Mouse (Mus musculus): ENCODE results near the gene Taf3.

The Taf3 gene

DNA sequence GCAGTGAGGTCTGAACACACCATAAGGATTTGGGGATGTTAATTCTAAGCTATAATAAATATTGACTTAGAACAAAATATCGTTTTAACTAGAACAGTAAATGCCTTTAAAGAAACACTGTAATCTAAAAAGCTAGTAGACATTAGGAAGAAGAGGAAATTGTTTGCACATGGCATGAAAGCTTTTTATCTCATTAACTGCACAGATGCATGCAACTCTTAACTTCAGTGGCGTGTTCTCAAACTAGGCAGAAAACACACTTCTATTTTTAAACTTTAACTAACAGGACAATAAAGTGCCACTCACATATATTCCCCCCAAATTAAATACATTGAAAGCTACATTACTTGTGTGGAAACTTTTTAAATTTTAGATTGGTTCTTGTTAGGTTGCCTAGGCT, 91.8 kb downstream of the Taf3 start:
- no peak for DNase-seq (ENCODE audit: low read depth, low spot score)

DNA sequence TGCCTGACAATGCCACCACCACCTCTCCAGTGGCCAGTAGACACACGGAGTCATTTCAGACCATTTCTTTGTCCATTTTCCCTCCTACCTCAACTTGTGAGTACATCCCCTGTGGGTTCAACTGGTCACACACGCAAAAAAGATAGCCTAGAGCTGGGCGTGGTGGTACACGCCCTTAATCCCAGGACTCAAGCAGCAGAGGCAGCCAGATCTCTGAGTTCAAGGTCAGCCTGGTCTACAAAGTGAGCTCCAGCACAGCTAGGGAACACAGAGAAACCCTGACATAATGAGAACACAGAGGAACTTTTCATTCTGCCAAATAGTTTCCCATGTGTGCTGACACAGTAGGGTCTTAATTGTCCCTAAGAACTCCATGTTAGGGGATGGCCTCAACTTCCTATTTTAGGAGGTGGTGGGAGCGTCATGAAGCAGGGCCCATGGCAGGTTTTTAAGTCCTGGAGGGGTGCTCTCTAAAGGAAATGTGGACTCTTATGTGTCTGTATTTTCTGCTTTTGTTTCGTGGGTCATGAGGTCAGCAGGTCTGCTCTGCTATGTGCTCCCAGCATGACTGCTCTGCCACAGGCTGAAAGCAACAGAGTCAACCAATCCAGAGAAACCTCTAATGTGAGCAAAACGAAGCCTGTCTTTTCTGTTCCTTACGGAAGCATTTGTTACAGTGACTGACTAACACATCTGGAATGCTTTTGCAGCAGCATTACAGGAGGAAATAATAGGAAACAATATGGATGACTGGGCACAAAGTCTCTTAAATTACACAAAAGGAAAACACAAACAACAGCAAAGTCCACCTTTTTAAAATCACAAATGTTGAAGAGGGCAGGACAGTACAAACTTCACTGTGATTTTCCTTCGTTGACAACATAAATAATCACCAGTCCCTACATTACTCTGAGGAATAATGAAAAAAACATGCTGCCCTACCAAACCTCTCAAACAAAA, 92.5 kb downstream of the Taf3 start:
- DNase-seq (ENCODE audit: low read depth, low spot score) = no peak

- DNase-seq (ENCODE audit: low read depth, low spot score) = no peak
Measured at GRCm38 (mm10) chr2:9946739-9947138, 101.7 kb downstream of the Taf3 start.

DNA sequence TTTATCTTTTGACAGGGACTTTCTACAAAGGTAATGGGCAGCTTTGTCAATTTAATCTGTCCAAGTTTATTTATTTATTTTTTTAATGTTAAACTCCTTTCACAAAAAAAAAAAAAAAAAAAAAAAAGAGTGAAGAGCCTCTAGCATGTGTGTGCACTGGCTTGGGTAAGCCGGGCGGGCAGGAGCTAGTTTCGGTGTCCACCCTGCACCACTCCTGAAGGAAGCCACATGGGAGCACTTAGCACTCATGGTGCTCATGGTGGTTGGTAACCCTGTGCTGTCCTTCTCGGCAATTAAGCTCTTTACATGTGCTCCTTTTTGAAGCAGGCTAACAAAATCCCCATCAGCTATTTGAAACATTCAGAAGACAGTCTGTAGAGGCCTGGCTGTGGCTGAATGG, 102.8 kb downstream of the Taf3 start:
- DNase-seq (ENCODE audit: low read depth, low spot score) = no peak

GRCm38 (mm10) chr2:9943011-9943410, 105.4 kb downstream of the Taf3 start:
- no peak for DNase-seq (ENCODE audit: low read depth, low spot score)

GRCm38 (mm10) chr2:9939250-9939649, 109.1 kb downstream of the Taf3 start:
- no peak for DNase-seq (ENCODE audit: low read depth, low spot score)

- no peak for DNase-seq (ENCODE audit: low read depth, low spot score)
Measured at GRCm38 (mm10) chr2:9935965-9936364, 112.4 kb downstream of the Taf3 start.

DNA sequence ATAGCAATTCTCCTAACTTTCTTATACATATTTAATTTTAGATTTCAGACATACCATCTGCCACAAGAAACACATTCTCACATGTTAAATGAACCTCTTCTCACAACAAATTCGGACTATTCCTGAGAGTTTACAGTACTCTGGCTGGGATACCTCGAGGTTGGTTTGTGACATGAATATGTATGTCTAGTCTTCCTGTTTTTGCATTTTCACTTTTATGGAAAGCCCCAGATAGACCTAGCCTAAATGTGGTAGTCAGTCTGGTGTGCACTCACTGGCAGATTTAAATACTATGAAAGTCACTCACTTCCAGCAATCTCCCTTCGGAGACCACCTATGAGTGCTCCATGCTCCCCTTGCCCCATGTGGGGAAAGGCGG, 121.5 kb downstream of the Taf3 start:
- no peak for DNase-seq (ENCODE audit: low read depth, low spot score)

GRCm38 (mm10) chr2:9926194-9926904, 122.0 kb downstream of the Taf3 start:
- no peak for DNase-seq (ENCODE audit: low read depth, low spot score)

- DNase-seq (ENCODE audit: low read depth, low spot score) = no peak
Measured at GRCm38 (mm10) chr2:9918691-9919471, 129.5 kb downstream of the Taf3 start.

- DNase-seq (ENCODE audit: low read depth, low spot score) = no peak
Measured at GRCm38 (mm10) chr2:9917602-9918001, 130.8 kb downstream of the Taf3 start.

DNA sequence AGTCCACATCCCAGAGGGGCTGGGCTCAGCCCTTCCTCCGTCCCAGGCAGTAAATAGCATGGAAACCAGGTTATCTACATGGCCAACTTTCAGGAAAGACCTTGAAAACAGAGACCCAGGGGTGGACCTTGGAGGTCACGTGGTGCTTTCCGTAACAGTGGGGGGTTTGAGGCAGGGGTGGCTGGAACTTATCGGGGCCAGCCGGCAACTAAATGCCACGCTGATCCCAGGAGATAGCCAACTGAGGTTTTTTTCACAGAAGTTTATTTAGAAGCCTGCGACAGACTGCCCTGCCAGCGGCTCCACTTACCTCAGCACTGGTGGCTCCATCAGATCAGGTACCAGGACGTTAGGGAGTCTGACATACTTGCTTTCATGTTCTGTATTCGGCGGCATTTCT, 142.4 kb downstream of the Taf3 start:
- DNase-seq (ENCODE audit: low read depth, low spot score) = no peak

DNA sequence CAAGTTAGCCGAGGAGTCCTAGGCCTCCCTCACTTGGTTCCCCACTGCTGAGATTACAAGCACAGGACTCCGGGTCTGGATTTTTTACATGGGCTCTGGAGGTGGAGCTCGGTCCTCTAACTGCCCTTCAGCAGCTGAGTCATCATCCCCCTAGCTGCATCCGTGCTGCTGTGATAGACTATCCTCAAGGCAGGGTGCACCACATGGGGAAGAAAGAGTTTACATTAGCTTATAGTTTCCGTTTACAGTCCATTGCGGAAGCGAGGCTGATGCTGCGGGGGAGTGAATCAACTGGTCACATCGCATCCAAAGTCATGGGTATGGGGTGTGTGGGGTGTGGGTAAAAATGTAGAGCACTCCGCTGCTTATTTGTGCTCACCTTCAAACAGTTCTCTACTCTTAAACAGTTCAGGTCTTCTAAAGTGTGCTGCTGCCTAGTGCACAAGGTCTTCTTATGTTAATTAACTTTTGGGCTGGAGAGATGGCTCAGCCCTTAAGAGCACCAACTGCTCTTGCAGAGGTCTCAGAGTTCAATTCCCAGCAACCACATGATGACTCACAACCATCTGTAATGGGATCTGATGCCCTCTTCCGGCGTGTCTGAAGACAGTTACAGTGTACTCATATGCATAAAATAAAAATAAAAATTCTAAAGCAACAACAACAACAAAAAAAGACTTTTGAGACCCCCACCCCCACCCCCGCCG, 144.4 kb downstream of the Taf3 start:
- no peak for DNase-seq (ENCODE audit: low read depth, low spot score)

- no peak for DNase-seq (ENCODE audit: low read depth, low spot score)
Measured at GRCm38 (mm10) chr2:9897846-9898245, 150.6 kb downstream of the Taf3 start.

- DNase-seq (ENCODE audit: low read depth, low spot score) = no peak
Measured at GRCm38 (mm10) chr2:9896097-9896770, 152.2 kb downstream of the Taf3 start.

DNA sequence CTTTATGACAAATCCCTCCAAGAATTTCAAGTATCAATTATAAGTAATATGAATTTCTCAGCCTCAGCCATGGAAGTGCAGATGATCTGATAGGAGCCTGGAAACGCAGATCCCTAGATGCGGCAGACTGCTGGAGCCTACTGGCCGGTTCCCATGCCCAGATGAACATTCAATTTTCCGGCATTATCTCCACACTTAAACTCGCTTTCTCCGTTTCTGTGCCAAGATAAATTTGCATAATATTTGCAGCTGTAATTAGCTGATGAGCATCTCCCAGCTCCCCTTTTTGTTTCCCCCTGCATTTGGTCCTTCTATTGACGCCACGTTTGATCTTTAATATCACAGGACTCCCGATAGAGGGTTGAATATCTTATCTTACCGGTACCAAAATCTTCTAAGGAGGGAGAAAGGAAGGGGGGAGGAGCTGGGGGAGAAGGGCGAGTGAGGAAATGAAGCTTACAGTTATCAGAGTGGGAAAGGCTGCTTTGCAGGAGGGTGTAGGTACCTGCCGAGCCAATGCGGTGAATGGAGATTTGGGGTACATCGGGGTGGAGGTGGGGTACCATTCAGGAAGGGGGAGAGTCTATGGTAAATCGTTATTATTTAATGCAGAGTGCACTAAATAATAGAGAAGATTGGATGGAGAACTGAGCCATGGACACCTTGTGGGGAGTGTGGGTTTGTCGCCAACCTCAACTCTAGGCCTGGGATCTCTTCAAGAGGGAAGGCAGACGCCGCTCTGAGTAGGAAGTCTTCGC, 153.4 kb downstream of the Taf3 start:
- DNase-seq (ENCODE audit: low read depth, low spot score) = no peak

- no peak for DNase-seq (ENCODE audit: low read depth, low spot score)
Measured at GRCm38 (mm10) chr2:9893272-9893953, 155.0 kb downstream of the Taf3 start.

DNA sequence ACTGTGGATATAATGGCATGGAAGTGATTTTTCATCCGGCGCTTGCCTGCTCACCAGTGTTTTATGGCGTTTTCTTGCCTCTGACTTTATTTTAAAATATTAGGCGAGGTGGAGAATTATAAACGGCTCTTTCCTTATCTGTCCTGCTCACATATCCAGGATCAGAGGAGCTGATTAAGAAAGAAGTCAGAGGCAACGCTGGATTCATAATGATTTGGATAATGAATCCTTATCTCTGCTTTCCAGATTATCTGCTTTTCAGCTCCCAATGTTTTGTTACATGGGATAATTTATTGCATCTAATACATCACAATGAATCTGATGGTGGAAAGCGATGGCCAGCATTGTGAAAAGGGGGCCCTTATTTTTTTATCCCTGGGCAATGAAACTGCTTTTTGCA, 155.9 kb downstream of the Taf3 start:
- no peak for DNase-seq (ENCODE audit: low read depth, low spot score)

- DNase-seq (ENCODE audit: low read depth, low spot score) = no peak
Measured at GRCm38 (mm10) chr2:9890906-9891305, 157.5 kb downstream of the Taf3 start.

DNA sequence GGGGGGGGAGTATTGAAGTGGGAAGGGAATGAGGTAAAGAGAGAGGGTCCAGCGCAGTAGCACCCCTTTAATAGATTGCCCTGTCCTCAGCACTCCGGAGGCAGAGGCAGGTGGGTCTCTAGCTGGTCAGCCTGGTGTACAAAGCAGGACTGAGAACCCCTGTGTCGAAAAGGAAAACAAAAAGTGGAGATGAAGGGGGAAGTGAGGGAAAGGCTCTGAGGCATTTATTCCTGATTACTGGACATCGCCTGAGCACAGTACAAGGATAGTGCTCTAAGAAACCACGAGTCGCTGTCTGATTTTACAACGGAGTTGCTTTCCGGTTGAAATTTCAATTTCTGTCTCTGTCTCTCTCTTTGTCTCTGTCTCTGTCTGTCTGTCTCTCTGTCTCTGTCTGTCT, 158.1 kb downstream of the Taf3 start:
- DNase-seq (ENCODE audit: low read depth, low spot score) = no peak
